Mouse (Mus musculus) C2C12 (cell line): ENCODE measurements at regions not wholly inside any gene's neighbourhood (a gene's known extent, or its start where the extent isn't known, plus 50 kb on each side); places are given as distances from the start of the nearest gene placed in this dataset.

Experiments used
- H3K27me3 ChIP-seq: one replicate; pipeline ENCODE4 v1.6.1; 2011; ENCODE audit not compliant: control insufficient read depth, insufficient read depth, insufficient read length
- H3K36me3 ChIP-seq: one replicate; pipeline ENCODE4 v1.6.1; 2011; ENCODE audit not compliant: control insufficient read depth, insufficient read depth
- H3K4me3 ChIP-seq: one replicate; pipeline ENCODE4 v1.5.1; 2011; ENCODE audit warnings: mild to moderate bottlenecking, control low read depth; ENCODE audit not compliant: poor library complexity, insufficient read depth, severe bottlenecking
- H3K79me2 ChIP-seq: one replicate; pipeline ENCODE4 v1.6.1; 2011; ENCODE audit not compliant: control insufficient read depth, insufficient read depth
- H3K79me3 ChIP-seq: one replicate; pipeline ENCODE4 v1.6.1; 2011; ENCODE audit warnings: low read depth, control low read depth
- H3ac ChIP-seq: one replicate; pipeline ENCODE3; 2011; ENCODE audit warnings: low read depth; ENCODE audit not compliant: control insufficient read depth, insufficient read length
- CEBPB ChIP-seq: IDR thresholded peaks from one replicate; pipeline ENCODE4 v1.6.1; 2011; ENCODE audit warnings: low read depth, mild to moderate bottlenecking, control low read depth, moderate library complexity
- CTCF ChIP-seq: IDR thresholded peaks from one replicate; pipeline ENCODE4 v1.5.1; 2011; ENCODE audit not compliant: control insufficient read depth, insufficient read depth, insufficient read length
- FOSL1 ChIP-seq: IDR thresholded peaks from one replicate; pipeline ENCODE4 v1.8.0; 2011; ENCODE audit warnings: mild to moderate bottlenecking, low read length; ENCODE audit not compliant: poor library complexity, insufficient read depth, severe bottlenecking
- MAX ChIP-seq: IDR thresholded peaks from one replicate; pipeline ENCODE4 v1.6.1; 2011; ENCODE audit warnings: mild to moderate bottlenecking, control low read depth
- MYOD1 ChIP-seq: IDR thresholded peaks from one replicate; pipeline ENCODE4 v1.6.1; 2011; ENCODE audit warnings: low read depth; ENCODE audit not compliant: control insufficient read depth, insufficient read length
- MYOG ChIP-seq: IDR thresholded peaks from one replicate; pipeline ENCODE4 v1.6.1; 2011; ENCODE audit not compliant: control insufficient read depth, insufficient read length; ENCODE audit errors: extremely low read depth
- USF1 ChIP-seq: IDR thresholded peaks from one replicate; pipeline ENCODE4 v1.6.1; 2011; ENCODE audit warnings: low read depth, mild to moderate bottlenecking, control low read depth, moderate library complexity

GRCm38 (mm10) chr13:106259874-106260273, 676.9 kb downstream of the Ipo11 start:
- TF ChIP-seq USF1 (no peak), CEBPB (no peak), FOSL1 (no peak), MYOG (no peak), MYOD1 (no peak), MAX (no peak), CTCF (no peak)
- H3K79me3 ChIP-seq = no peaks in the 10 kb centered on the region
- H3K27me3 ChIP-seq = no peaks in the 10 kb centered on the region
- no peak overlapping the region for H3K4me3 ChIP-seq
- H3K79me2 ChIP-seq = no peaks in the 10 kb centered on the region
- no peak overlapping the region for H3ac ChIP-seq
- no peaks in the 10 kb centered on the region for H3K36me3 ChIP-seq
